Mouse (Mus musculus): ENCODE results near the gene Olfr1377. TPM values are rescaled to one million over a fixed set of nuclear protein-coding genes. Genes with fewer than 3 reads are reported as not detected.

The Olfr1377 gene
- not detected for total RNA-seq (2023)

DNA sequence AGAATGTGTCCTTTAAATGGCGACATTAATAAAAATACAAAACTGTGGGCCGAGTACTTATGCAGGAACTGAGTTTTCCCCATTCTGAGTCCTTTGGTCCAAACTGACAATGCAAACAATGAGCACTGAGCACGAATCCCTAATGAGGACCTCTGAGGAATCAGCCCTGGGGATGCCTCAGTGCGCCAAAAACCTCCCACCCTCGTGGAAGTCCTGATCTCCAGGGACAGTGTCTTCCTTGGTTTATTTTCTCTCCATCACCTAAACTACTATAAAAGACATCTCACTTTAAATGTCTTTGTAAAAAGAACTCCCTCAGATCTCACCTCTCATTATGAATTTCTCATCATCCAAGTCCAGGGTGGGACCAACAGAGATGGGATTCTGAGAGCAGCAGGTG is at the start of gene Olfr1377:
Gene Olfr1377, plus strand, starts transcription at position 301 of the 400 bp plus-strand sequence.

DNA sequence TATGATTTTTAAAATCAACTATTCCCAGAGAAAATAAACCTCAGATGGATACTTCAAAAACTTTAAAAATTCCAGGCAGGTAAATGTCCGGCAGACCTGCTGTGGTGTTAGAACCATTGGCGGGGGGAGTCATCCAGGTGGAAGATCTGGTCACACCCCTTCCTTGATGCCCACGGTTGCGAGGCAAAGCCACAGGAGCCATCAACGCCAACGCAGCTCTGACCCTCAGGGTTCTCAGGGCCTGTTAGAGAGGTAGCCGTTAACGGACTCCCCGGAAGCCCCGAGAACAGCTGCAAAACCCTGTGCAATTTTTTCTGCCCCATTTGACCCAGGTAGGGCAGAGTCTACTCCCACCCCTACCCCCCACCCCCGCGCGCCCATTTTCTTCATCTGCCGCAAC is 38.3 kb upstream of the Olfr1377 start, which contains the start of gene 4933414I15Rik:
Gene 4933414I15Rik, minus strand, starts transcription at position 260 of the 400 bp plus-strand sequence.

DNA sequence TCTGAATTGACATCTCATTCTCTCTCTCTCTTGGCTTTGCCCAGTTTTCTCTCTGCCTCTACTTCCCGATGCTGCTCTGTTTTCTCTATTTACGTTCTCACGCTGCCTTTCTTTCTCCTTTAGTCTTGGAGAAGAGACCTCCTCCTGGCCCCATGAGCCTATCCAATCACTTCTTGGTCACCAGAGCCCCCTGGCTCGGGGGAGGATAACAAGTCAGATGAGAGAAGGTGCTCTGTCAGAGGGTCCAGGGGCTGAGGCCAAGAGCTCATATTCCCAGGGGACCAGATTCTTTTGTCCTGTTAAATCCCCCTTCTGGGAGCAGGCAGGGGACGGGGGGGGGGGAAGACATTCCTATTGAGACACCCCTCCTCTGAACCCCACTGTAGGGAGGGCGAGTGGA is 28.1 kb upstream of the Olfr1377 start, which contains the start of gene Prop1:
Gene Prop1, minus strand, starts transcription at position 101 of the 400 bp plus-strand sequence.

DNA sequence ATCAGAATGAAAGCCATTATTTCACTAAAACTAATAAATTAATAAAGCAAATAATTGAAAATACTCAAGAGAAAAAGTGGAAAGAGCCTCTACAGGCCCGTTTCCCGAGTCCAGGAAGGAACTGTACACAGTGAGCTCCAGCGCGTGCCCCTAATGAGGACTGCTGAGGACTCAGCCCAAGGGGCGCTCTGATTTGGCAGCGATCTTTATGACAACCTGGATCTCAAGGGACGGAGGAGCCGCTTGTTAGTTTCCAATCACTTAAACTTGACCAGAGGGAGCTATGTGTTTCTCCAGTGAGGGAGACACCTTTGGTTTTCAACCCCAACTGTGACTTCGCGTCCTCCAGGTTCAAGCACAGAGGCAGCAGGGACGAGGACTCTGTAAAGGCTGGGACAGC is 15.5 kb upstream of the Olfr1377 start, which contains the start of gene Olfr1378:
Gene Olfr1378, plus strand, starts transcription at position 301 of the 400 bp plus-strand sequence.

DNA sequence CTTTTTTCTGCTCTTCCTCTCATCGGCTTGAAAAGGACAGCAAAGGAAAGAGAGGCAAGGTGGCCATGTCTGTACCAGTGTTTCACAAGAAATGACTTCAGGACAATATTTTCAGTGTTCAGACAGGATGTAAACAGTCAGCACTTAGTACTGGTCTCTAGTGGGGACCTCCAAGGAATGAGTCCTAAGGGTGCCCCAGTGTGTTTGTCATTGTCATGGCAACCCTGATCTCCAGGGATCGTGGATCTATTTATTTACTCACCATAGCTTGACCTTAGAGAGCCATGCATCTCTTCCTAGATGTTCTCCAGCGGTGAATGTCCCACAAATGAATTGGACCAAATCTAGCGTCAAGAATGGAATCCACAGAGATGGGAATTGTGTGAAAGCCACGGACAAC is 21.5 kb downstream of the Olfr1377 start, which contains the start of gene Olfr51:
Gene Olfr51, plus strand, starts transcription at position 301 of the 400 bp plus-strand sequence.

DNA sequence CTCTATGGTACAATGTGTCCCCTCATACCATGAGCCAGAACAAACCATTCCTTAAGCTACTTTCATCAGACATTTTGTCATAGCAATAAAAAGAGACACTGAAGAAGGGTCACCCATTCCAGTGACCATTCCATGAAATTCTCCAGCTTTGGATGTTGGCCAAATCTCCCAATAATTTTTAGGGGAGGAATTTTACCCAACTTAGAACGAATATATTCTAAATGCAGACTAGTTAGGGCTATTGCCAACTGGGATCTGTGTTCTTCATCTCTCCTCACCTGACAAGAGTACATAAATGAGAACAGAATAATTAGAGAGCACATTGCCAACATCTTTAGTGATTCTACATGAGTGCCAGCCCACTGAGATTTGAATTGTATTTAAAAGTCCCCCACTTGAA is 32.2 kb downstream of the Olfr1377 start, which contains the start of gene Olfr54:
Gene Olfr54, plus strand, starts transcription at position 301 of the 400 bp plus-strand sequence.

Other genes starting within 250 kb of the Olfr1377 start
- under 1 TPM; 0.50 to 0.88 TPM for gene Zfp354c, start 154.2 kb upstream of the Olfr1377 start, total RNA-seq (2023)
- not detected for gene Zfp879, start 140.4 kb upstream of the Olfr1377 start, total RNA-seq (2023)
- not detected for gene Grm6, start 131.3 kb upstream of the Olfr1377 start, total RNA-seq (2023)
- gene Zfp454, start 94.3 kb upstream of the Olfr1377 start, total RNA-seq (2023): not detected
- gene Zfp2, start 65.8 kb upstream of the Olfr1377 start, total RNA-seq (2023): under 1 TPM; 0.50 to 0.52 TPM
- gene Zfp354b, start 50.3 kb upstream of the Olfr1377 start, total RNA-seq (2023): not detected
- not detected for gene 4933414I15Rik, start 38.2 kb upstream of the Olfr1377 start, total RNA-seq (2023)
- gene Prop1, start 28.2 kb upstream of the Olfr1377 start, total RNA-seq (2023): not detected
- not detected for gene Olfr1378, start 15.4 kb upstream of the Olfr1377 start, total RNA-seq (2023)
- not detected for gene Olfr51, start 21.6 kb downstream of the Olfr1377 start, total RNA-seq (2023)
- gene Olfr54, start 32.3 kb downstream of the Olfr1377 start, total RNA-seq (2023): not detected
- gene Olfr1375, start 66.1 kb downstream of the Olfr1377 start, total RNA-seq (2023): not detected
- not detected for gene Zfp354a, start 77.3 kb downstream of the Olfr1377 start, total RNA-seq (2023)
- gene Gm12569, start 238.5 kb downstream of the Olfr1377 start, total RNA-seq (2023): not detected